ENCODE assay signal across 7 mouse cellular contexts in the genomic region with DNA sequence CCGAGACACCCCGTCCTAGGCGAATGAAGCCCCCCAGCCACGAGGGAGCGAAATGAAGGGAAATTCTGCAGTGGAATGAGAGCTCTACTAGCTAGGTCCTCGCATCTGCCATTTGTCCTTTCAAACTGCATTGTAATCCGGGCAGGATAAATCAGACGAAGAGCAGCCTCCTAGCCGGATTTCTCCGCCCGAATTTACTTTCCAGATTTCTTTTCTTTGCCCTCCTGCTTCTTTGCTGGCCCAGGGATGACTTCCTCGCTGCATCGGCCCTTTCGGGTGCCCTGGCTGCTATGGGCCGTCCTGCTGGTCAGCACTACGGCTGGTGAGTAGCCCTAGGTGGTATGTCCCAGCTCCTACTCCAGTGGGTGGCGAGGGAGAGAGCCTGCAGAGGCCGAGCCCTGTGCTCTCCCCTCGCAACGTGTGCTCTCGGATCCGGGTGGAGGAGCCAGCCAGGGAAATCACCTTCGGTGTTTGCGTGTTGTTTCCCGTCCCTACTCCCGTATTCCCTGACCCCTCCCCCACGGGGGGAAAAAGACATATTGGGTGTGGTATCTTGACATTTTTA. TPM values are rescaled to one million over a fixed set of nuclear protein-coding genes. Genes with fewer than 3 reads are reported as not detected.
DNase-seq lines count a peak whose midpoint lies in the region; ATAC-seq lines count a peak whose summit lies in the region.

No protein-coding gene starts in this region.

- no peaks in the 10 kb centered on the region for H3K9me3 ChIP-seq in intestine, embryonic 15.5 days

- peak overlapping the region; percentile 67 for H3K4me3 ChIP-seq in intestine, embryonic 15.5 days (replicated peaks)

- H3K27ac ChIP-seq in intestine, embryonic 15.5 days = peak overlapping the region; percentile 97

- 0 out of 2 replicates have a peak, but pooled peaks cover 9% of the 10 kb centered on the region for H3K4me1 ChIP-seq in intestine, embryonic 15.5 days (replicated peaks)

- H3K9ac ChIP-seq in intestine, embryonic 15.5 days = peak overlapping the region; percentile 78

- no peaks in the 10 kb centered on the region for H3K36me3 ChIP-seq in intestine, embryonic 15.5 days

- no peaks in the 10 kb centered on the region for H3K27me3 ChIP-seq in intestine, embryonic 15.5 days (replicated peaks)

- H3K4me2 ChIP-seq in intestine, embryonic 15.5 days (replicated peaks) = peak overlapping the region; percentile 87

- 0% methylated on average over 27 of the region's 27 CpGs for WGBS in intestine, embryonic 15.5 days

- intact Hi-C loops in gastrocnemius, postnatal 14 days (cut with DNase I; ENCODE audit: low total_unique reads) = loop anchor here (10.0 kb wide), 1 partner anchor 50 kb away; no protein-coding TSS in a partner anchor
- intact Hi-C loops in left cerebral cortex, postnatal 36 days (cut with DNase I) = loop anchor here (10.0 kb wide), 2 partner anchors 60 to 110 kb away; no protein-coding TSS in a partner anchor

- no peak; the same call in 1 of the 2 replicates for ATAC-seq in intestine, embryonic 15.5 days

- DNase-seq in adipocyte (ENCODE audit: low spot score) = peak; percentile 67
- DNase-seq in embryo, embryonic 10 days (ENCODE audit: low spot score) = peak; percentile 65
- peak; percentile 19 for DNase-seq in gastrocnemius, postnatal 14 days
- DNase-seq in left cerebral cortex, postnatal 36 days (ENCODE audit: low spot score in 2 of 2) = peak; percentile 37 to 46
- DNase-seq in mesoderm, embryonic 11.5 days (ENCODE audit: low read depth, low spot score) = peak; percentile 44
- peak; percentile 35 for DNase-seq in right cerebral cortex, postnatal 4 days

RNA-seq across cellular contexts. Expression of gene Bmpr2, which starts 1.3 kb away (rescaled TPM):
- 10 to 100 TPM; 32.2 to 32.6 TPM for total RNA-seq in gastrocnemius, postnatal 14 days (2021)
- 5.9 and 6.7 TPM in 2 replicates for polyA plus RNA-seq in intestine, embryonic 15.5 days (2015; fragmentation: Nextera tagmentation; extraction: Ambion mirVana)
- total RNA-seq in left cerebral cortex, postnatal 36 days (2021) = 100 to 1,000 TPM in 1 of 2 experiments, 10 to 100 TPM in 1; 93.4 to 103 TPM
